Mouse (Mus musculus): Measurements from ENCODE around the gene Inafm1. TPM values are rescaled to one million over a fixed set of nuclear protein-coding genes. Genes with fewer than 3 reads are reported as not detected.
A peak's percentile ranks its signal among the peaks of the same experiment; 100 is the strongest.
"Not testable (repeated sequence)": the region's sequence is repeated elsewhere in the genome, so short reads cannot be mapped to it uniquely, and the experiment has no call there.

The Inafm1 gene
- polyA plus RNA-seq, 1 experiment from 2014 or later: 9.8 TPM

DNA sequence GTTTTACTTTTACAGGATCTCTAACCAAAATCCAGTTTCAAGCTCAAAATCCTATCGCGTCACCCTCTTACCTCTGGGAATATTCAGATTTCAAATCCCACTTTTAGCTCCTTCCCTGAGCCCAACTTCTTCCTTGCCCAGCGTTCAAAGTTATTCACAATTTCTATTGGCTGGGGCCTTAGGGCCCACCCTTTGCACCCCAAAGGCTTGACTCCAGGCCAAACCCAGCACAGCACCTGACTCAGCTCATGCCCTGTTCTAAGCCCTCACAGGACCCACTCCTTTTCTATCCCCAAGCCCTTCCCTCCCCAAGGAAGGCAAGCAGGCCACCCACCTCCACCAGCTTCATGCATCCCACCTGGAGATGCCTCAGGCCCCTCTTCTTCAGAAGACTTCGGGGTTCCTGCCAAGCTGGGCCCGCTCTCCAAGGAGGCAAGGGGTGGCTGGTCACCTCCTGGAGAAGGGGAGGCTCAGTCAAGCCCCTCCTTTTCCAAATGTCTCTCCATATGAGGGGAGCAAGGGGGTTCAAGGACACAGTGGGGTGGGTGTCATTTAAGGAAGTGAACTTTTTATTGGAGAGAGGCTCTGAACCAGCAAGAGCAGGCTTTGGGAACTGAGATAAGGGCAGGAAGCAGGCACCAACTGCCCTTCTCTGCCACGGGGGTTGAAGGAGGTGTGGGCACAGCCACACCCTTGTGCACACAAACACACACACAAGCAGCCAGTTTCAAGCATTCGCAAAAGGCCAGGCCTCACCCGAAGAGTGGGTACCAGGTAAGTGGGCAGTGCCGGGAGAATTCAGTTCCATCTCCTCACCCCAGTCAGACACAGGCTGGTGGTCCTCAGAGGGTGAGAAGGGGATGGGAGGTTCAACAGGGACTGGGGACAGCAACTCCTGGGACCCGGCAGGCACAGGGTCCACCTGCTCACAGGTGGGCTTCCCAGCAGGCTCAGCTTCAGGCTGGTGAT is 1.8 kb upstream of the Inafm1 start:
- 87% methylated on average over 10 of the region's 10 CpGs for WGBS
- H3K4me3 ChIP-seq (ENCODE audit: low read depth, low read length): no peak overlapping the region
- peaks cover 7% of the 10 kb centered on the region for H3K36me3 ChIP-seq (ENCODE audit: control insufficient read depth, insufficient read depth, low read length)
- no peak overlapping the region for H3K4me2 ChIP-seq
- no peak overlapping the region for H3K27ac ChIP-seq (ENCODE audit: low read depth, low read length)
- no peaks in the 10 kb centered on the region for H3K9me3 ChIP-seq (ENCODE audit: control insufficient read depth, low read length)
- peaks cover 17% of the 10 kb centered on the region for H3K4me1 ChIP-seq (ENCODE audit: control insufficient read depth, insufficient read depth, low read length)
- no peak overlapping the region for H3K9ac ChIP-seq (ENCODE audit: low read length)
- H3K27me3 ChIP-seq (ENCODE audit: control insufficient read depth, insufficient read depth, low read length): peaks cover 3% of the 10 kb centered on the region
- ATAC-seq (ENCODE audit: low FRiP score) (no peak), DNase-seq (ENCODE audit: low spot score, missing footprints) (no peak)

DNA sequence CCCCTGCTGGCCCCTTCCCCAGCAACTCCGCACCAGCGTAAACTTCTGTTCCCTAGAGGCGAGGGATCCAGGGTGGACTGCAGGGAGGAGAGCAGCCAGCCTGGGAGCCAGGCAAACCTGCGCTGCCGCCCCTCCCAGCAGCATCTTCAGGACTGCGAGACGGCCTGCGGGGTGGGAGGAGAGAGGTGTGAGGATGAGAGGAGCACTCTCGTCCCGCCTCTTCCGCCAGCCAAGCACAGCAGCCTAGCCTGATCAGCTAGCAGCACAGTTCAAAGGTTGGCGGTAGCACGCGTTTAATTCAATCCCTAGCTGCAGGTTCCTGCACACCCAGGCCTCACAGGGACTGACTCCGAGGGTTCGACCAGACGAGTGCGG is 336 bp upstream of the Inafm1 start:
- no peak for DNase-seq (ENCODE audit: low spot score, missing footprints)
- Histone ChIP-seq H3K36me3 (ENCODE audit: control insufficient read depth, insufficient read depth, low read length) (peaks cover 7% of the 10 kb centered on the region; the same call in 1 of the 2 replicates), H3K27ac (ENCODE audit: low read depth, low read length) (peak overlapping the region; percentile 68), H3K9me3 (ENCODE audit: control insufficient read depth, low read length) (no peaks in the 10 kb centered on the region), H3K4me1 (ENCODE audit: control insufficient read depth, insufficient read depth, low read length) (peaks cover 17% of the 10 kb centered on the region), H3K4me3 (ENCODE audit: low read depth, low read length) (peak overlapping the region; percentile 70), H3K27me3 (ENCODE audit: control insufficient read depth, insufficient read depth, low read length) (peaks cover 3% of the 10 kb centered on the region), H3K9ac (ENCODE audit: low read length) (peak overlapping the region; percentile 58), H3K4me2 (peak overlapping the region; percentile 99)
- WGBS: 0% methylated on average over 18 of the region's 18 CpGs
- peak; percentile 78 for ATAC-seq (ENCODE audit: low FRiP score)

DNA sequence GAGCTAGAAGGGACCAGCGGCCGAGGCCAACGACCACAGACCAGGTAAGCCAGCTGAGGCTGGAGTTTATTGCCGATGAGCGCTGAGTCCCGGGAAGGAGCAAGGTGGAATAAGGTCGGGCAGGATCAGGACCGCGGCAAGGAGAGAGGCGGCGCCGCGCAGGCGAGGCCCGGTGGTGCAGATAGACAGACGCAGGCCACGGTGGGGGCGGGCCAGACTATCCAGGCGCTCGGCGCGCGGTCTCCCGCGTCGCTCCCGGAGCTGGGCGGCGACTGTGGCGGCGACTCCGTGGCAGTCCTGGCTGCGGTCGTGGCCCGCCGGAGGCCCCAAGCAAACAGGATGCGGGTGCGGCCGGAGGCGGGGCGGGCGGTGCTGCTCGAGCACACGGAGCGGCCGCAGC is 736 bp downstream of the Inafm1 start:
- Histone ChIP-seq H3K9me3 (ENCODE audit: control insufficient read depth, low read length) (no peaks in the 10 kb centered on the region), H3K4me3 (ENCODE audit: low read depth, low read length) (peak overlapping the region; percentile 70), H3K36me3 (ENCODE audit: control insufficient read depth, insufficient read depth, low read length) (peaks cover 5% of the 10 kb centered on the region; the same call in 1 of the 2 replicates), H3K9ac (ENCODE audit: low read length) (peak overlapping the region; percentile 80), H3K27me3 (ENCODE audit: control insufficient read depth, insufficient read depth, low read length) (peaks cover 3% of the 10 kb centered on the region), H3K4me2 (peak overlapping the region; percentile 99), H3K27ac (ENCODE audit: low read depth, low read length) (peak overlapping the region; percentile 67), H3K4me1 (ENCODE audit: control insufficient read depth, insufficient read depth, low read length) (peaks cover 17% of the 10 kb centered on the region)
- DNase-seq (ENCODE audit: low spot score, missing footprints) (peak; percentile 94), ATAC-seq (ENCODE audit: low FRiP score) (peak; percentile 72)
- 0% methylated on average over 38 of the region's 46 CpGs for WGBS

DNA sequence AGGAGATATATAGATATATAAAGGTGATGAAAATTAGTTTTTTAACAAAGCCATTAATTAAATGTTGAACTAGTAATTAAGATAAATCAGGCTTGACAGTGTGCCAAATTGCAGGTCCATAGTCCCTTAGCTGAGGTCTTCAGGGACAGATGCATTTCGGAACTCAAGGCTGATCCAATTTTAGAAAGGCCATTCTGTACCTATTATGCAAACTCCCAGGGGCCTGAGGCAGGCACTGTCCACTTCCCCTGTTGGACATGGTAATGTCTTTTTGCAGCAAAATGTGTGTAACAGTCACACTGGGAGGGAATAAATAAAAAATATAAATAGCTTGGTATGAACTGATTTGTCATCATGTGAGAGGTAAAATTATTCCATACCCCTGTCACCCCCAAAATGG is 2.3 kb downstream of the Inafm1 start:
- H3K36me3 ChIP-seq (ENCODE audit: control insufficient read depth, insufficient read depth, low read length): peaks cover 5% of the 10 kb centered on the region; the same call in 1 of the 2 replicates
- no peak overlapping the region for H3K27ac ChIP-seq (ENCODE audit: low read depth, low read length)
- 80% methylated on average over 1 of the region's 1 CpGs for WGBS
- H3K9ac ChIP-seq (ENCODE audit: low read length): no peak overlapping the region
- H3K27me3 ChIP-seq (ENCODE audit: control insufficient read depth, insufficient read depth, low read length): peaks cover 3% of the 10 kb centered on the region
- ATAC-seq (ENCODE audit: low FRiP score) (no peak), DNase-seq (ENCODE audit: low spot score, missing footprints) (peak; percentile 2)
- no peaks in the 10 kb centered on the region for H3K9me3 ChIP-seq (ENCODE audit: control insufficient read depth, low read length)
- peaks cover 17% of the 10 kb centered on the region for H3K4me1 ChIP-seq (ENCODE audit: control insufficient read depth, insufficient read depth, low read length)
- no peak overlapping the region for H3K4me2 ChIP-seq
- H3K4me3 ChIP-seq (ENCODE audit: low read depth, low read length): no peak overlapping the region

DNA sequence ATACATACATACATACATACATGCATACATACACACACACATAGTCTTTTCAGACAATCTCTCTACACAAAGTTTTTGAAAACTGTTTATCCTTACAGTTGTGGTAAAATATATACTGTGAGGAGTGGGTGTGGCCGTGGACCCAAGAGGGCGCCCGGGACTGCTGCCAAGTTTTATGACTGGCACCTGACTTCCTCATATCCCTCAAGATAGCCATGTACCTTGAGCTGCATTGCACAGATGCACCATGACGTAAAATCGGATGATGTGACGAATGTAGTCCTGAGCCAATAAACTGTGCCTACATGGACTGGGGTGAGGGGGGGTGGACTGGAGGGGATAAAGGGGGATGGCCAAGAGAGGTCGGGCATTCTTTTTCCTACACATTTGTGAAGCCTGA is 6.8 kb downstream of the Inafm1 start:
- H3K9ac ChIP-seq (ENCODE audit: low read length); H3K27me3 ChIP-seq (ENCODE audit: control insufficient read depth, insufficient read depth, low read length); DNase-seq (ENCODE audit: low spot score, missing footprints); ATAC-seq (ENCODE audit: low FRiP score); H3K4me3 ChIP-seq (ENCODE audit: low read depth, low read length); H3K4me1 ChIP-seq (ENCODE audit: control insufficient read depth, insufficient read depth, low read length); H3K36me3 ChIP-seq (ENCODE audit: control insufficient read depth, insufficient read depth, low read length); H3K4me2 ChIP-seq; H3K9me3 ChIP-seq (ENCODE audit: control insufficient read depth, low read length); H3K27ac ChIP-seq (ENCODE audit: low read depth, low read length): not testable (repeated sequence)
- WGBS: 91% methylated on average over 7 of the region's 7 CpGs

DNA sequence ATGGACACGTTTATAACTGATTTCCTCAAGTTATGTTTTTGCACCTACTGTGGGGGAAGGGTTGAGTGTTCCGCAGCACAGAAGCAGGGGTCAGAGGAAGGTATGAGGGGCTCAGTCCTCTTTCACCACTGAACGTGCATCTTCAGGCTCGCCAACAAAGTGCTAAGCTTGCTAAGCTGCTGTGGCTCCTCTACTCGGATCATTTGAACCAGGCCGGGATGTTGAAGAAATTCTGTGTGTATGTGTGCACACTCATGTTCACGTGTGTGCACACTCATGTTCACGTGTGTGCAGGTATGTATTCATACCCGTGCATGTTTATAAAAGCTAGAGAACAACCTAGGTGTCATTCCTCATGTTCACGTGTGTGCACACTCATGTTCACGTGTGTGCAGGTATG is 7.6 kb downstream of the Inafm1 start:
- H3K36me3 ChIP-seq (ENCODE audit: control insufficient read depth, insufficient read depth, low read length): no peaks in the 10 kb centered on the region
- H3K4me2 ChIP-seq: no peak overlapping the region
- no peak overlapping the region for H3K27ac ChIP-seq (ENCODE audit: low read depth, low read length)
- 87% methylated on average over 11 of the region's 11 CpGs for WGBS
- no peak overlapping the region for H3K9ac ChIP-seq (ENCODE audit: low read length)
- DNase-seq (ENCODE audit: low spot score, missing footprints) (peak; percentile 68), ATAC-seq (ENCODE audit: low FRiP score) (no peak)
- no peaks in the 10 kb centered on the region; the same call in 1 of the 2 replicates for H3K9me3 ChIP-seq (ENCODE audit: control insufficient read depth, low read length)
- no peaks in the 10 kb centered on the region; the same call in 1 of the 2 replicates for H3K27me3 ChIP-seq (ENCODE audit: control insufficient read depth, insufficient read depth, low read length)
- H3K4me1 ChIP-seq (ENCODE audit: control insufficient read depth, insufficient read depth, low read length): no peaks in the 10 kb centered on the region
- no peak overlapping the region for H3K4me3 ChIP-seq (ENCODE audit: low read depth, low read length)

DNA sequence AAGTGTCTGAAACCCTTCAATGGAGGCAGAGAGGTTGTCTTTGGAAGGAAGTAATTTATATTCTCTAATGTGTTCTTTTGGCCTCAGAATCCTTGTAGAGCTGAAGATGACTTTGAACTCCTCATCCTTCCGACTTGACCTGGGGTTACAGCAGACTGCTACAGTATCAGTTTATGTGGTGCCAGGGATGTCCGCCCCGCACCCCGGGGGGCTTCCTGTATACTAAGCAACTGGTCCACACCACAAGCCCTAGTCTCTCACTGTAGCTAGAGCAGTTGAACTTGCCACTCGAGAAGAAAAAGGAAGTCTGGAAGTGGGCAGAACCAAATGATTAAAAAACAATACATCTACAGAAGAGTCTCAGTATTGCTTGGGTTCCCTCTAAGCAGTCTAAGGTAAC is 9.6 kb downstream of the Inafm1 start:
- WGBS: 77% methylated on average over 5 of the region's 5 CpGs
- no peaks in the 10 kb centered on the region; the same call in 1 of the 2 replicates for H3K9me3 ChIP-seq (ENCODE audit: control insufficient read depth, low read length)
- DNase-seq (ENCODE audit: low spot score, missing footprints) (no peak), ATAC-seq (ENCODE audit: low FRiP score) (no peak)
- no peak overlapping the region for H3K27ac ChIP-seq (ENCODE audit: low read depth, low read length)
- no peaks in the 10 kb centered on the region for H3K36me3 ChIP-seq (ENCODE audit: control insufficient read depth, insufficient read depth, low read length)
- no peak overlapping the region for H3K4me2 ChIP-seq
- no peak overlapping the region for H3K9ac ChIP-seq (ENCODE audit: low read length)
- H3K27me3 ChIP-seq (ENCODE audit: control insufficient read depth, insufficient read depth, low read length): no peaks in the 10 kb centered on the region
- H3K4me3 ChIP-seq (ENCODE audit: low read depth, low read length): no peak overlapping the region
- no peaks in the 10 kb centered on the region for H3K4me1 ChIP-seq (ENCODE audit: control insufficient read depth, insufficient read depth, low read length)

DNA sequence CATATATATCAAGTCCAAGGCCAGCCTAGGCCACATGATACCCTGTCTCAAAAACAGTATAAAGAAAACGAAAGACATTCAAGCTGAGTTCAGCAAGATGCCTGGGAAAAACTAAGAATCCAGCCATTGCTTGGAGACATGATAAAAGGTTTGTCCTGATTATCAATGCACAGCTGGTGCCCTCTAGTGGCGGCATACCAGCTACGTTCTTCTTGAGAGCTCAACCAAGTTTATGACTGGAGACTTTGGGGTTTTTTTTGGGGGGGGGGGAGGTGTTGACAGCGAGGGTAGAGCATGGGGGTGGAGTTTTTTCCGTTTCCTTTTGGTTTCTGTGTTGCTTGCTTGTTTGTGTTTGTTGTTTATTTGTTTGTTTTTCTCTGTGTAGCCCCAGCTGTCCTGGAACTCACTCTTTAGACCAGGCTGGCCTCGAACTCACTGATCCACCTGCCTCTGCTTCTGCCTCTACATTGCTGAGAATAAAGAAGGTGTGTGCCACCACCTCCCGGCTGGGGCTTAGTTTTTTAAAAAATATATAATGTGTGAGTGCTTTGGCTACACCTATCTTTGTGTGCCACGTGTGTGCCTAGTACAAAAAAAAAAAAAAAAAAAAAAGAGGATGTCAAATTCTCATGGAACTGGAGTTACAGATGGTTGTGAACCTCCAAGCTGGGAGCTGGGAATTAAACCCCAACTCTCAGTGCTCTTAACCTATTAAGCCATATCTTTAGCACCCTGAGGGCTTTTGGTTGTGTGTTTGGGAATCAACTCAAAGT is 10.2 kb downstream of the Inafm1 start:
- H3K36me3 ChIP-seq (ENCODE audit: control insufficient read depth, insufficient read depth, low read length): no peaks in the 10 kb centered on the region
- peak; percentile 96 for DNase-seq (ENCODE audit: low spot score, missing footprints)
- H3K4me1 ChIP-seq (ENCODE audit: control insufficient read depth, insufficient read depth, low read length): no peaks in the 10 kb centered on the region
- no peaks in the 10 kb centered on the region; the same call in 1 of the 2 replicates for H3K9me3 ChIP-seq (ENCODE audit: control insufficient read depth, low read length)
- no peak overlapping the region for H3K4me3 ChIP-seq (ENCODE audit: low read depth, low read length)
- no peaks in the 10 kb centered on the region for H3K27me3 ChIP-seq (ENCODE audit: control insufficient read depth, insufficient read depth, low read length)
- 28% methylated on average over 8 of the region's 8 CpGs for WGBS
- H3K27ac ChIP-seq (ENCODE audit: low read depth, low read length): no peak overlapping the region
- ATAC-seq (ENCODE audit: low FRiP score): no peak
- no peak overlapping the region for H3K9ac ChIP-seq (ENCODE audit: low read length)
- H3K4me2 ChIP-seq: no peak overlapping the region

DNA sequence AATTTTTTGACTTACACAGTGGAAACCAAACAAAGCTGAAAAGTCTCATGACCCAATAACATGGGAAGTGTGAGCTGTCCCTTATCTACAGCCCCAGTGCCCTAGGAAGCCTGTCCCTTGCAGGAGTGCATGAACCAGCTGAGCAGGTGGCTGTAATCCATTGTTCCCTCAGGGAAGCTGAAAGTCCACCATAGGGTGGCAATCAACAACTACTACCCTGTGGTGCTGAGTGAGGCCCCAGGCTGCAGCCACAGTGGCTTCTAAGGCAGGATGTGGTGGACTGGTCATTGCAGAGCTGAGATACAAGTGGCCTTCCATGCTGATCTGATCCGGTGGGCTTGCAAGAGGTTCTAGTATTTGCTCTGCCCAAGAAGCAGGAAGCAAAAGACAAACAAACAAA is 12.3 kb downstream of the Inafm1 start:
- Histone ChIP-seq H3K4me2 (no peak overlapping the region), H3K4me3 (ENCODE audit: low read depth, low read length) (no peak overlapping the region), H3K27ac (ENCODE audit: low read depth, low read length) (no peak overlapping the region), H3K4me1 (ENCODE audit: control insufficient read depth, insufficient read depth, low read length) (no peaks in the 10 kb centered on the region), H3K9me3 (ENCODE audit: control insufficient read depth, low read length) (no peaks in the 10 kb centered on the region; the same call in 1 of the 2 replicates), H3K36me3 (ENCODE audit: control insufficient read depth, insufficient read depth, low read length) (no peaks in the 10 kb centered on the region), H3K9ac (ENCODE audit: low read length) (no peak overlapping the region), H3K27me3 (ENCODE audit: control insufficient read depth, insufficient read depth, low read length) (no peaks in the 10 kb centered on the region)
- ATAC-seq (ENCODE audit: low FRiP score): no peak
- 60% methylated on average over 1 of the region's 1 CpGs for WGBS
- no peak for DNase-seq (ENCODE audit: low spot score, missing footprints)
